Mouse (Mus musculus): ENCODE results near the gene Prune2. TPM values are rescaled to one million over a fixed set of nuclear protein-coding genes. Genes with fewer than 3 reads are reported as not detected.

Gene Prune2
- polyA plus RNA-seq, 1 experiment, result 61.8 TPM

DNA sequence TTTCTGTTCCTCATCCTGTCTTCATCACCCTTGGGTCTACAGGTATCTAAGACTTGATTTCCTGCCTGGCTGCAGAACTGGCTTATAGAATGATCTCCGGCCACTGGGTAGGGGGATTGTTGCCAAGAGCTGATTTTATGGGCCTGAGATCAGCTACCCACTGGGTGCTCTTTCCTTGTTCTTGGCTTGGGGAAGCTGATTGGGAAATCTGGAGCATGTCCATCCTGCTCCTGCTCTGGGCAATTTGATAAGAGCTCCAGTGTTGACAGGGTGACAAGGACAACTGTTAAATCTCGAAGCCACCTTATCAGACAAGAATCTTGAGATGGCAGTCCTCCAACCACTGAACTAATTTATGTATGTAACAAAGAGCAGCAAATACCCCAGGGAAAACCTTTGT, 203.8 kb downstream of the Prune2 start:
- Histone ChIP-seq H3K4me3 (no peak overlapping the region), H3ac (ENCODE audit: control insufficient read depth, insufficient read length) (no peak overlapping the region), H3K36me3 (ENCODE audit: control insufficient read depth, insufficient read depth) (peaks cover 4% of the 10 kb centered on the region), H3K4me2 (ENCODE audit: low read depth) (no peak overlapping the region), H3K27me3 (ENCODE audit: control insufficient read depth, insufficient read depth, insufficient read length) (no peaks in the 10 kb centered on the region), H3K79me2 (ENCODE audit: control insufficient read depth, insufficient read depth) (peaks cover 3% of the 10 kb centered on the region)
- TF ChIP-seq USF1 (IDR thresholded peaks at IDR 0.05; ENCODE audit: low read depth), result no peak
- TF ChIP-seq CEBPB (IDR thresholded peaks at IDR 0.05; ENCODE audit: insufficient read depth, poor library complexity, severe bottlenecking), result 0 out of 2 replicates have a peak, but pooled peaks have one; percentile 5

DNA sequence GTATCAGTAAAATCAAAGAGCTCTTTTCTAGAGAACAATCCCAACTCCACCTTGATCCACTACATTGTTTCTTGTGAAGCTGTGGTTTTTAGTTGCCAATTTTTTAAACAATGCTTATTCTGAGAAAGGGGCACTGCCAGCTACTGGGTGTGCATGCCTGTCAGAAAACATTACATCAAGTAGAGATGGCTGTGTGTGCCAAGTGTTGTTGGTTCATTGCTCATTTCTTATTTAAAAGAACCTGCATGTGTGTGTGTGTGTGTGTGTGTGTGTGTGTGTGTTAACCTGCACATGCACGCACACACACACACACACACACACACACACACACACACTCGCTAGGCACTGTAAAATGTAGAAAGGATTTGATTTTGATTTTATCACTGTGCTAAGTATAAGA, 204.3 kb downstream of the Prune2 start:
- no peaks in the 10 kb centered on the region for H3K27me3 ChIP-seq (ENCODE audit: control insufficient read depth, insufficient read depth, insufficient read length)
- TF ChIP-seq TCF3 (IDR thresholded peaks at IDR 0.05; ENCODE audit: insufficient read length, low read depth), result no peak
- no peak for TF ChIP-seq MYOD1 (IDR thresholded peaks at IDR 0.05; ENCODE audit: control insufficient read depth in 1 of 3, insufficient read length in 2 of 3, low read depth in 2 of 3)
- TF ChIP-seq POLR2A (IDR thresholded peaks at IDR 0.05; ENCODE audit: insufficient read length, low read depth), result no peak
- TF ChIP-seq TCF12 (IDR thresholded peaks at IDR 0.05; ENCODE audit: insufficient read depth, poor library complexity, severe bottlenecking), result no peak
- no peak for TF ChIP-seq USF1 (IDR thresholded peaks at IDR 0.05; ENCODE audit: low read depth)
- no peak for TF ChIP-seq POLR2AphosphoS2 (IDR thresholded peaks at IDR 0.05; ENCODE audit: insufficient read length, low read depth)
- no peak for TF ChIP-seq SRF (IDR thresholded peaks at IDR 0.05; ENCODE audit: control insufficient read depth, insufficient read length, low read depth)
- TF ChIP-seq E2F4 (IDR thresholded peaks at IDR 0.05; ENCODE audit: insufficient read depth), result no peak
- TF ChIP-seq REST (IDR thresholded peaks at IDR 0.05; ENCODE audit: insufficient read depth, insufficient read length), result no peak
- TF ChIP-seq CEBPB (IDR thresholded peaks at IDR 0.05; ENCODE audit: insufficient read depth, poor library complexity, severe bottlenecking), result no peak
- TF ChIP-seq MAX (IDR thresholded peaks at IDR 0.05; ENCODE audit: low read depth), result no peak
- no peak for TF ChIP-seq MYOG (IDR thresholded peaks at IDR 0.05; ENCODE audit: control insufficient read depth in 1 of 3, insufficient read depth in 1 of 3, insufficient read length in 2 of 3, low read depth in 2 of 3)
- no peak overlapping the region for H3K4me3 ChIP-seq
- H3K36me3 ChIP-seq (ENCODE audit: control insufficient read depth, insufficient read depth), result peaks cover 4% of the 10 kb centered on the region
- H3K4me2 ChIP-seq (ENCODE audit: low read depth), result no peak overlapping the region
- peaks cover 9% of the 10 kb centered on the region for H3K79me2 ChIP-seq (ENCODE audit: control insufficient read depth, insufficient read depth)
- H3ac ChIP-seq (ENCODE audit: control insufficient read depth, insufficient read length), result no peak overlapping the region

DNA sequence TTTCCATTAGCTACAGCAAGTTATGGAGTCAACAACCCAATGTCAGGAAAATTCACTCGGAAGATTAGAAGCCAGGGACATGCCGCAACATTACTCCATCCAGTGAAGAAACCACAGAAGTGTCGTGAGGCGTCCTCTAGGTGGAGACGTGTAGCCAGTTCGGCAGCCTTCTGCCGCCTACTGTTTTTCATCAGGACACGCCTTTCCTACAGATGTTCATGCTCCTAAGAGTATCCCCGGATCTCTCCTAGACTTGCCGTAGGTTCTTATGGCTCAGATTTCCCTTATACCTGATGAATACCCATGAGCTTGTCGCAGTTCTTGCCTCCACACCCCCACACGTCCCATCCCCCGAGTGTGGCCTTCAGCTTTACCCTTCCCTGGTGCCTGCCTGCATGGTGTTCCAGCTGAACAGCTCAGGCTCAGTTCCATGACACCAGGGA, 207.6 kb downstream of the Prune2 start:
- H3K36me3 ChIP-seq (ENCODE audit: control insufficient read depth, insufficient read depth), result peaks cover 16% of the 10 kb centered on the region
- H3K4me2 ChIP-seq (ENCODE audit: low read depth), result no peak overlapping the region
- TF ChIP-seq MYOD1 (IDR thresholded peaks at IDR 0.05; ENCODE audit: control insufficient read depth in 1 of 3, insufficient read length in 2 of 3, low read depth in 2 of 3), result no peak
- no peak for TF ChIP-seq TCF12 (IDR thresholded peaks at IDR 0.05; ENCODE audit: insufficient read depth, poor library complexity, severe bottlenecking)
- no peak for TF ChIP-seq TCF3 (IDR thresholded peaks at IDR 0.05; ENCODE audit: insufficient read length, low read depth)
- H3K4me3 ChIP-seq, result no peak overlapping the region
- no peak overlapping the region for H3ac ChIP-seq (ENCODE audit: control insufficient read depth, insufficient read length)
- H3K79me2 ChIP-seq (ENCODE audit: control insufficient read depth, insufficient read depth), result peaks cover 15% of the 10 kb centered on the region
- H3K27me3 ChIP-seq (ENCODE audit: control insufficient read depth, insufficient read depth, insufficient read length), result no peaks in the 10 kb centered on the region

DNA sequence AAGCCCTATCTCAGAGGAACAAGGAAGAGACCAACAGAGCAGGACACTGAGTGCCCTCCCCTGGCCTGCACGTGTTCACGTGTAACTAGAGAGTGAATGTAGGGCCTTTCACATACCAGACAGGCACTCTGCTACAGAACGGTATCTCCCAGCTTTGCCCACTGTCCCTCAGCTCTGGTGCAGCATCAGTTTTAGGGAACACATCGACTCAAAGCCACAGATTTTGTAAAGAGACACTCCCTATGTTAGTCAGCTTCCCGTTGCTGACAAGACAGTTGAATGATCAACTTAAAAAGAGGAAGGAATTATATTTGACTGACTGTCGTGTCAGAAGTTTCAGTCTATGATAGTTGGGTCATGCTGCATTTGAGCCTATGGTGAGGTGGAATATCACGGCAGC, 210.4 kb downstream of the Prune2 start:
- Histone ChIP-seq H3K27me3 (ENCODE audit: control insufficient read depth, insufficient read depth, insufficient read length) (no peaks in the 10 kb centered on the region), H3K36me3 (ENCODE audit: control insufficient read depth, insufficient read depth) (peaks cover 40% of the 10 kb centered on the region), H3K4me2 (ENCODE audit: low read depth) (no peak overlapping the region), H3K79me2 (ENCODE audit: control insufficient read depth, insufficient read depth) (peaks cover 15% of the 10 kb centered on the region), H3K4me3 (no peak overlapping the region), H3ac (ENCODE audit: control insufficient read depth, insufficient read length) (no peak overlapping the region)
- TF ChIP-seq TCF3 (IDR thresholded peaks at IDR 0.05; ENCODE audit: insufficient read length, low read depth) (no peak), POLR2A (IDR thresholded peaks at IDR 0.05; ENCODE audit: insufficient read length, low read depth) (peak; percentile 12)

DNA sequence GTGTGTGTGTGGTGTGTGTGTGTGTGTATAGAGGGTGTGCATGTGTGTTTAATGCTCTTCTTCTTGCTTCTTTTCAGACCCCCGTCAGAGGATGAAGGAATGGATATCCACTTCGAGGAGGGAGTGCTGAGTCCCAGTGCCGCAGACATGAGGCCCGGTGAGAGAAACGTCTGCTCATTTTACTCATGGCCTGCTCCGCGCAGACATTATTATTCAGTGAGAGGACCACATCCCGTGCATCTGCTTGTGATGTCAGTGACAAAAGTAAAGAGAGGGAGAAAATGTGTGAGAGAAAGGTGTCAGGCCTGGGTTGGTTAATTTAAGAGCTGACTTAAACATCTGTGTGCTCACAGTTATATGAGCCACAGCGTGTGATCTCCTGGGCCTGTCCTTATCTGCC, 212.3 kb downstream of the Prune2 start:
- Histone ChIP-seq H3K27me3 (ENCODE audit: control insufficient read depth, insufficient read depth, insufficient read length) (no peaks in the 10 kb centered on the region), H3K4me3 (no peak overlapping the region)
- TF ChIP-seq POLR2A (IDR thresholded peaks at IDR 0.05; ENCODE audit: insufficient read length, low read depth), result no peak
- TF ChIP-seq MAX (IDR thresholded peaks at IDR 0.05; ENCODE audit: low read depth), result no peak
- no peak for TF ChIP-seq CEBPB (IDR thresholded peaks at IDR 0.05; ENCODE audit: insufficient read depth, poor library complexity, severe bottlenecking)
- TF ChIP-seq POLR2AphosphoS2 (IDR thresholded peaks at IDR 0.05; ENCODE audit: insufficient read length, low read depth), result no peak
- no peak for TF ChIP-seq USF1 (IDR thresholded peaks at IDR 0.05; ENCODE audit: low read depth)
- TF ChIP-seq MYOG (IDR thresholded peaks at IDR 0.05; ENCODE audit: control insufficient read depth in 1 of 3, insufficient read depth in 1 of 3, insufficient read length in 2 of 3, low read depth in 2 of 3), result no peak
- no peak for TF ChIP-seq E2F4 (IDR thresholded peaks at IDR 0.05; ENCODE audit: insufficient read depth)
- no peak for TF ChIP-seq REST (IDR thresholded peaks at IDR 0.05; ENCODE audit: insufficient read depth, insufficient read length)
- no peak for TF ChIP-seq MYOD1 (IDR thresholded peaks at IDR 0.05; ENCODE audit: control insufficient read depth in 1 of 3, insufficient read length in 2 of 3, low read depth in 2 of 3)
- no peak for TF ChIP-seq SRF (IDR thresholded peaks at IDR 0.05; ENCODE audit: control insufficient read depth, insufficient read length, low read depth)
- no peak for TF ChIP-seq TCF3 (IDR thresholded peaks at IDR 0.05; ENCODE audit: insufficient read length, low read depth)

More for the DNA sequence above, 212.3 kb downstream of the Prune2 start:
- Histone ChIP-seq H3K36me3 (ENCODE audit: control insufficient read depth, insufficient read depth) (peaks cover 57% of the 10 kb centered on the region), H3ac (ENCODE audit: control insufficient read depth, insufficient read length) (no peak overlapping the region), H3K4me2 (ENCODE audit: low read depth) (no peak overlapping the region), H3K79me2 (ENCODE audit: control insufficient read depth, insufficient read depth) (peaks cover 12% of the 10 kb centered on the region)

Measured in myocyte (in vitro differentiated cells).